Mouse (Mus musculus): ENCODE measurements at regions not wholly inside any gene's neighbourhood (a gene's known extent, or its start where the extent isn't known, plus 50 kb on each side); places are given as distances from the start of the nearest gene placed in this dataset.
A peak's percentile ranks its signal among the peaks of the same experiment; 100 is the strongest.

DNA sequence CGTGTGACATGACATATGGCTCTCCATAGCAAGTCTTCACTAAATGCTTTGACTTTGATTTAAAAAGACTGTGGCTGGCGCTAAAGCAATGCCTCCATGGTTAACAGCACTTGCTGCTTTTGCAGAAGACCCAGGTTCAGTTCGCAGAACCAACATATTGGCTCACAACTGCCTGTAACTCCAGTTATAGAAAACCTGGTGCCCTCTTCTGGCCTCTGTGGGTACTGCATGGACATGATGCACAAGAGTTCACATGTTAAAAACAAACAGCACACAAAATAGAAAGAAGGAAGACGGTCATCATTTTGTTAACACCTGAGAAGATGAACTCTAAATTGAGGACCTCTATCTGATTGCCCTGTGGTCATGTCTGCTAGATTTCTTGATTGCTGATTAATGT is 423.8 kb downstream of the Rwdd3 start:
- no peak for DNase-seq (ENCODE audit: low spot score)

DNA sequence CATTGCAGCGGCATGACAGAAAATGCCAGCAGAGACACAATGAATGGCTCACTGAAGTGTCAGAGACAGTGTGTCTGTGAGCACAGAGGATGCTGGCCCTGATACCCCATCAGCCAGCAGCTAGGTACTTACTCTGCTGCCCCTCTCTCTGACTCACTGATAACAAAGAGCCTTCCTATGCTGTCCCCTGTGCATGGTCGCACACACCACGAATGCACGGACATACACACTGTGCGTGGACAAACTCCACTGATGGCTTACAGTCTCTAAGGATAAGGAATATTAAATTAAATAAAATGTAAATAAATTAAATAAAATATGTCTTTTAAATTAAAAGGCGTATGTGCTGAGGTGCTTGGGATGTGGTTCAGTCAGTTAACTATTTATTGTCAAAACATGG is 438.2 kb downstream of the Rwdd3 start:
- no peak for DNase-seq (ENCODE audit: low spot score)

DNA sequence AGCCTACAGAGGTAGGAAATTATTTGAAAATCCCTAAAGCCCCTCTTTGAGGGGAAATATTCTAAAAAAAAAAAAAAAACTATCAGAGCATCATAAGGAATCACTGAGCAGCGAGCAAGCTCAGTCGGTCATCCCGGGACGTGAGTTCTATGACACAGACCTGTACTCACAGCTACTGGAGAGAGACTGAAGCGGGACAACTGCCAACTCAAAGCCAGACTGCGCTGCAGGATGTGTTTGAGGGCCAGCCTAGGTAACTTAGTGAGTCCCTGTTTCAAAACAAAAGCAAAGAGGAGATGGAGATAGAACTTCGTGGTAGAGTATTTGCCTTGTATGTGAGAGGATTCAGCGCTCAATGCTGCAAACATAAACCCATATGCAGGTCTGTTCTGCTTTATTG is 439.1 kb downstream of the Rwdd3 start:
- DNase-seq (ENCODE audit: low spot score) = no peak

DNA sequence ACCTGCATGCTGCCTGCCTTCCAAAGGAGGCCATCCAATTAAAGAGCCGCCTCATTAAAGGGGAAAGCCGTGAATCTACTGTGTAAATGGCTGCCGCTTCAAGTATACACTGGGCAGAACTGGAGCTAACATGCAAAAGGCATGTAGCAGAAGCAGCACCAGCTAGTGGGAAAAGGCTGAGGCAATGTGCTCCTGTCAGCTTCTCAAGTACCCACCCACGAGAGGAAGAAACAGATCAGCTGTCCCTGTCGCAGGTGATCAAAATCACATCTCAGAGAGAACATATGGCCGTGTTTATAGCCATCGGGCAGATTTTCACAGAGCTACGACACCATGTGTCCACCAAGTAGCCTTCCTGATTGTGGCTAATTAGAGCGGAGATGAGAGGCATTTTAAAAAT is 440.2 kb downstream of the Rwdd3 start:
- DNase-seq (ENCODE audit: low spot score) = no peak

DNA sequence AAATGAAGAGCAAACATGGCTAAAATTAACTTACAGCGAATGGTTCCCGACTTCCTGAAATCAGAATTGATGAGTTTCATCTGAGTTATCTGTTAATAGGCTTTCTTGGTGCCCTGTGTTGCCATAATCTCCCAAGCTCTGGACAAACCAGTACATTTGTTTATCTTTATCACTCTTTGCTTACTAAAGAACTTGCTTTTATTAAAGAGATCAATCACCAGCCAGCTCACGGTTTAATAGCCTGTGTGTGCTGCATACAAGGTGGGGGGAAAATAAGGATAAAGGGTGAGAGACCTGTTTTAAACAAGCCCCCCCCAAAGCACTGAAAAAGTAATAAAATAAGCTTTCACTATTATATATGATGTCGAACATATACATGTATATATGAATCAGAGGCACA is 441.3 kb downstream of the Rwdd3 start:
- no peak for DNase-seq (ENCODE audit: low spot score)

DNA sequence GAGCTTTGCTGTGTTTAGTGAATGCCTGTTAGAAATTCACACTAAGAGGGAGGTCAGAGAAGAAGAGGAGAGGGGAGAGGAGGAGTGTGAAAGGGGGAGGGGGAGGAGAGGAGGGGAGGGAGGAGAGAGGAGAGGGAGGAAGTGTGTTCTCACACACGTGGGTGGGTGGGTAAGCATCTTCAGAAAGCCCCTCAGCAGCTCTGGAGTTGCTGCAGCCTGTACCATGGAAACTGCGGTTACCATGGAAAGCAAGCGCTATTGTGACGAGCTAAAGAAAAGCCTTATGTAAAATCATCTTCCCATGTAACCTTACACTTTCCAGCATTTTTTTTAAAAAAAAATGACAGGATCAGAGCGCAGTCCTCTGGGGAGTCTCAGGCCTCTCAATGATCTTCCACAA is 441.8 kb downstream of the Rwdd3 start:
- peak; percentile 31 for DNase-seq (ENCODE audit: low spot score)

DNA sequence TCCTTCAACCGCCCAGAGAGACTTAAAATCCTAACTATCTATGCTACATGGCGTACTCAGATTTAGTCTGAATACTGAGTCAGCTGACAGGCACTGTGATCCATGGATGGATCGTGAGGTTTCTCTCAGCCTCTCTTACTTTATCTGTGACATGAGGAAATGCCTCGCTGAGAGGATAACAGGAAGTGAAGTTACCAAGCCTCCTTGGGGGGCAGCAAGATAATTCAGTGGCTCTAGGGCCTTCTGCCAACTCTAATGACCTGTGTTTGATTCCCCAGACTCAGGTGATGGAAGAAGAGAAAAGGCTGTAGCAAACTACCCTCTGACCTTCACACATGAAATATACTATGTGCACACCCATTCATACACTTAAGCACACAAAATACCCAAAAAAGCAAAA is 486.3 kb downstream of the Rwdd3 start:
- DNase-seq (ENCODE audit: low spot score) = no peak

DNA sequence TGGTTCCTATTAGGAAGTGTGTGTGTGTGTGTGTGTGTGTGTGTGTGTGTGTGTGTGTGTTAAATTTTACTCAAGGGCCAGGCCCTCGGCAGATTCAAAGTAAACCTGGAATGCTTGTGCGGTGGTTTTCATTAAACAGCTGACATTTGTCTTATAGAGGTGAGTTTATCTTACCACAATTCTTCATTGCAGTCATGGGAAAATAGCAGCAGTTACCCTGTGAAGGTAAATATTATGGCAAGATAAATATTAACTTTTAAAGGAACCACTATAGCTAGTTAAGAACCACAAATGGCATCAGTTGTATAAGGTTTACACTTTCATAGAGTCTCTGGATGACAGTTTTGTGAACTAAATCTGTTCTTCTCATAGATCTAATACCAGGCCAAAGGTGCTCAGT is 495.6 kb downstream of the Rwdd3 start:
- DNase-seq (ENCODE audit: low spot score) = no peak

DNA sequence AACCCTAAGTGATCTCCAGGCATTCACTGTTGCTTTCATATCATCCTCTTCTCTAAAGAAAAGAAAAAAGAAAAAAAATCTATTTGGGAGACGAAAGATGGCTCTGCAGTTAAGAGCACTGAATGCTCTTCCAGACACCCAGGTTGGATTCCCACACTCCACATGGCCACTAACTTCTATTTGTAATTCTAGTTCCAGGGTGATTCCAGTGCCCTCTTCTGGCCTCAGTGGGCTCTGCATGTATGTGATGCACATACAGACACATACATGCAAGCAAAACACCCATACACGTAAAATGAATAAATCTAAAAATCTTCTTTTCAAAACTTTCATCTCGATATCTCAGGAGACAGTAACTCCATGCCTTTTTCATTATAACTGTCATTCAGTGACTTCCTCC is 502.8 kb downstream of the Rwdd3 start:
- no peak for DNase-seq (ENCODE audit: low spot score)

DNA sequence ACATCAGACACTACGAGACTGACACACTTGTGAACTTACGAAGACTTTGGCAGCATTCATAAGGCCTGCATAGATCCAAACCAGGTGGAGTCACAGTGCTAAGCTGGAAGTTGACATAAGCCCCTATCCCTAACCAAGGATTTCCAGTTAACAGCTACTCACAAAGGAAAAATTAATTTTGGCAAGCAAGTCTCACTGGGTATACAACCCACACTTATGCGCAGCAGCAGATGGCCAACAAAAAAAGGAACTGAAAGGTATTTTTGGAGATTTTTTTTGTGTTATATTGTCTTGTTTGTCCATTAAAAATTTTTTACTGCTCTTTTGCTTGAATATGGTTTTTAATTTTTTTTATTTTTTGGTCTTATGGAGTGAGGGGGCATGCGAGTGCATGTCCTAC is 509.0 kb downstream of the Rwdd3 start:
- DNase-seq (ENCODE audit: low spot score) = no peak

DNA sequence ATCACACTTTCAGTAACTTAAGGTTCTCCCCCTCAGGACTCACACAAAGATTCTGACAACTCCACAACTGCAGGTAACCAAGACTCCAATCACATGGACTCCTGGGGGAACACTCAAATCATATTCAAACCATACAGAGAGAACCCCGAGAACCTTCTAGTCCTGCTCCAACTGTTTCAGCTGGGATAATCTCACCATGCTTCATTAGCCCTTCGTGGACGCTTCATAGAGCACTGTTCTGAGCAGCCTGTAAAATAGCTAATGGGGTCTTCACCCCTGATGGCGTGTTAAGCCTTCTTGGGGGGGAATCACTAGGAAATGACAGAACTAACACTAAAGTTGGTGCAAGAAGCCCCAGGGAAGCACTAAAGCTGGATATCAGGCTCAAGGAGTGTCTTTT is 510.7 kb downstream of the Rwdd3 start:
- DNase-seq (ENCODE audit: low spot score) = no peak

DNA sequence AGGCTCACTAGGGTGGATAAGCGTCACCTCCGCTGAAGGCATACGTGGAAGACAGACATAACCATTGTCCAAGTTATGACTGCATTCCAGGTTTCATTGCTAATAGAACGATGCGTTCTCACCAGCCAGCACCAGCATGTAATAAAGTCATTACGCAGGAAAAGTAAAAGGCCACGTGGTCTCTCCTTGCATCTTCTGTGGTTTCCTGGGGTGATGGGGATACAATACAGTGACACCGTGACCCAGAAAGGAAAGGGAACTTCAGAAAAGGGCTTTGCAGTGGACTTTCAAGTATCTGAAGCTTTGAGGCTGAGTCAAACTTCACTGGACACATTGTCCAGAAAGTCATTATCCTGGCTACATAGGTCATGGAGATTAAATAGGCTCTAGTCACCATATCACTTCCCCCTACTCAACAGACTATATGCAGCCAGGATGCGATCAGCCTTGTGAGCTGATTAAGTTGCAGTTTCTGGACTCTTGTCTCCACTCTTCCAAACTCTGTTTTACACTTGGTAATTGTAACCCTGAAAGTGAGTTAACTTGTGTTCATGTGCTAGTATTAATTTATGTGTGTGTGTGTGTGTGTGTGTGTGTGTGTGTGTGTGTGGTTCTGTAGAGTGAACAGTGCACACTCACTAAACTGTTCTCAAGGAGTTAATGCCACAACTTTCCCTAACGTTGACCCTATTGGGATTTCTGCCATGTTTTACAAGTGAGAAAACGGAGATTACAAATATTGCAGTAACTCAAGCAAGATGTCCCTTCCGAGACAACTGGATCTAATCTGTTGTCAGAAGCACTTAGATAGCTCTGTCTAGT is 522.2 kb downstream of the Rwdd3 start:
- DNase-seq (ENCODE audit: low spot score) = no peak

DNA sequence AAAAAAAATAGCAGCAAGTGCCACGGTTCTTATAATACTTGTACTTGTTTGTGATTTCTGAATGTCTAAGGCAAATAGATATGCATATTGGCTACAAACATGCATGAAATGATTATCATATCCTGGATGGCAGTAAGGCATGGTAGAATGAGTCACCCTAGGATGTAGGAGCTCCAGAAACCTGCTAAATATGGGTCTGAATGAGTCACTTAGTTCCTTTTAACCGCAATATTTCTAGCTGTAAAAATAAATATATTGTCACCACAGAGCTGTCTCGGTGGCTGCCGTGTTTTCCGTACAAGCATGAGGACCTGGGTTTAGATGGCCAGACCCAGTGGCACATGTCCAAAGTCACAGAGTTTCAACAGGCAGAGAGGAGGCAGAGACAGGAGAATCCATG is 523.1 kb downstream of the Rwdd3 start:
- no peak for DNase-seq (ENCODE audit: low spot score)

DNA sequence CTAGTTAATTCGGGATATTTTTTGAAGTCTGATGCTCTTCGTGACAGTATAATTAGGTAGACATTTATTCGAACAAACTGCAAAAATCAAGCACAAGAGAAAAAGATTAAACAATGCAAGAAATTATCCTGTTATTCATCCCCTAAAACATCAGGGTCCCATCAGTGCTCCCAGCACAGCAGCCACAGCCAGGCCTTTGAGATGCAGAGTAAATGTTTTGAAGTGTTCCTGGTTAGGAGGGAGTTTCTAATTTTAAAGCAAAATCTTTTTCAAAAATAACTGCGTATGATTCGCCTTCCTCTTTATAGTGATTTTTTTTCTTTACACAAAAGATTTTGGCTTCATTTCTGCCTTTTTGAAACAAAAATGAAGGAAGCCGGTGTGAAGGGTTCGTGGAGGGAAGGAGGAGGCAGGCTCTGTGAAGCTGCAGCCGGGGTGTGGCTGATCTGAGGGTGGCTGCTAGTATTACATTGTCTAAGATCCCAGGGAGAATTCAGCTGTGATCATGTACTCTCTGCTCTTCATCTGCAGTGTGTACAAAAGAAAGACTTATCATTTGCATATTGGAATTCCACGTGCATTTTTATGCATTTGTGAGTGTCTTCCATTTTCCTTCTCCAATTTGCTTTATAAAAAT is 534.7 kb downstream of the Rwdd3 start:
- peak; percentile 13 for DNase-seq (ENCODE audit: low spot score)

DNA sequence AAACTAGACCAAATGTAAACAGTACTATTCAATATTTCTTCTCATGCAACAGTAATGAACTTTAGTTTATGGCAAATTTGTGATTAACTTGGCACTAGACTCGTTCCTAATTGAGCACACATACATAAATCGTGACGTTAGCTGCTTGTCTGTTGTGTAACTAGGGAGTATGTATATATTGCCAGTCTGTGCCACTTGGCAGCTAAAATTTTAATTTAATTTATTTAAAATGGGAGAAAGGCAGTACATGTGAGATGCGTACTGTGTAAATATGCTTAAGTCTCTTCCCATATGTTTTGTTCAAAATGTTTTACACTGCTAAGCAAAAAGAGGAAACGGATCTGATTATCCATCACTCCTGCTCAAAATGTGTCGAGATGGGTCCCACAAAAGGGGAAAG is 553.1 kb downstream of the Rwdd3 start:
- no peak for DNase-seq (ENCODE audit: low spot score)

DNA sequence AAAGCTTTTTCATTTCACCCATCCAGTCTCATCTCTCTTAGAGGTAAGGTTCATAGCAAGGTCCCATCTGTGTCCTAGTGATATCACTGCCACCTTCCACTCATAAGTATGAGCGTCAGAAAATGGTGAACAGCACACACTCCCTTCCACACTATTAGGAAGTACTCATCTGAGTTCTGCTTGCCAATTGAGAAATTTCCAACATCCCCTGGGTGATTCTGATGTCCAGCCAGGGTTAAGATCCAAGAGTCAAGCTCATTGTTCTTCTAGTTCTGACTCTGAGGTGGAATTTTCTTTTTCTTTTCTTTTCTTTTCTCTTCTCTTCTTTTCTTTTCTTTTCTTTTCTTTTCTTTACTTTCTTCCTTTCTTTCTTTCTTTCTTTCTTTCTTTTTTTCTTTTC is 577.3 kb downstream of the Rwdd3 start:
- no peak for DNase-seq (ENCODE audit: low spot score)

DNA sequence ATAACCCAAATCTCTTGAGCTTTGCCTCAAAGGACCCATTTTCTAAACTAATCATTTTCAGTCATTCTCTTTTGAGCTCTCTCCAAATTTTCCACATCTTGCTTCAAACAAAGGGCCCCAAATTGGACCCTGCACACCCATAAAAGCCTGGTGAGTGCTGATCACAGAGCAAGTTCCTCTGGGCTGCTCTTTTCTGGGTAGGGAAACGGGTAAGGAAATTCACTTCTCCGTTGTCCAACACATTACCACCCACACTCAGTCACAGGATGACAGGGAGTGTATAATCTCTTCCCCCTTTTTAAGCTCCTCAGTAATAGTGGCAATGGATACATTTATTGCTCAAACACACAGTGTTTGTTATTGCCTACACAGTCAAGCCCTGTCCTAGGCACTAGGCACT is 580.3 kb downstream of the Rwdd3 start:
- no peak for DNase-seq (ENCODE audit: low spot score)

DNA sequence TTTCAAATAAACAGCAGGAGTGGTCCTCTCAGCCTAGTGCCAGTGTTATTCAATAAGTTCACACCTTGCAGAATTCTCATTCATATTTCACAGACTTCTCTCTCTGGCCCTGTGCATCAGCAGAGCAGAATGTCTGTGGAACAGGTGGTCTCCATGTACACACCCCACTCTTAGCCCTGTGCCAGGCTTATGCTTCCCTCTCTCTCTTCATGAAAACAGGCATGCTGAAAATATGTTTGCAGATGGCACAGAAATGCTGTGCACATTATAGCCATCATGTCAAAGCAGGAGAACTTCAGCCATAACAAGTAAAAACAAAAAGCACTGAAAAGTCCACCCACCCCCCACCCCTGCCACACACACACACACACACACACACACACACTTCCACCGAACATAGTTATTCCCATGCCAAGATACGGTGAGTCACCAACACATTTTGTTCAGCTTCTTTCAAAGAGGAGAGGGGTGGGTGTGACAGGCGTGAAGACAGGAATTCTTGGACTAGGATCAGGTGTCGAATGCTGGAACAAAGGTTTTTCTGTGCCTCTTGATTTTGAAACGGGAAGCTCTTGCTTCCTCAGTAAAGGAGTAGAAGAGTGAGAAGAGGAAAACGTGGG is 600.6 kb downstream of the Rwdd3 start:
- DNase-seq (ENCODE audit: low spot score) = peak; percentile 17

DNA sequence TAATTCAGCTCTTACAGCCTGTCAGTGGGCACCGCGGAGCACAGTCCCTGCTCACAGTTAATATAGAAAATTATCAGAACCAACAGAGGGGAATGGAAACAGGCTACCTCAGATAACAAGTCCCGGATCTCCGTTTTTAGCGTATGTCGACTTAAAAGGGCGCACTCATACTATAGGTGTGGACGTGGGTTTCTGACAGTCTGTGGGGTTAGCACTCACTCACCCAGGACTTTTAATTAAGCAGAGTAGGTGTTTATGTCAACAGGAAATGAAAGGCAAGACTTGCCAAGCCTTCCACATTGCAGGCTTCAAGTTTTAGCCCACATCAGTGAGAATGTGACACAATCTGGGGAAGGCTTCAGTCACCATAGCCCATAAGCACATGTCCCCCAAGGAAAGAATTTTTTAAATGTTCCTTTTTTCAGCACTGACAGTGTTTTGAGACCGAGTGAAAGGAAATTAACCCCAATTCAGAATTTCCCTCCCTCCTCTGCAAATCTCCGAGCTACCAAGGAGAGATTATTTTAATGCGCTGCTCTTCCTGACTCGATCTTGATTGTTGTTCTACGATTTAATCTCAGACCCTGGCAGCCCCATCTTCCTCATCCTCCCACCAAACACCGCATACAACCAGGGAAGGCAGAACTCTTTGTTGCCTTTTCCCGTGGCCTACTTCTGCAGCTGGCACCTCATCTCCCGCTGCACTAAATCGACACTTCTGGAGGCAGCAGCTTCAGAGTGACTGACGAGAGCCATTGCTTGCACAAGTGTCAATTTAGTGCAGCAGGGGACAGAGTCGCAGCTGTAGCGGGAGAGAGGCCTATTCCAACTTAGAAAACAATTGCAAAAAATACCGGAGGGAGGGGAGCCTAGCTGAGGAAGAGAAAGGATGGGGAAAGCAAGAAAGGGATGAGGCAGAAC is 629.7 kb downstream of the Rwdd3 start:
- no peak for DNase-seq (ENCODE audit: low spot score)

DNA sequence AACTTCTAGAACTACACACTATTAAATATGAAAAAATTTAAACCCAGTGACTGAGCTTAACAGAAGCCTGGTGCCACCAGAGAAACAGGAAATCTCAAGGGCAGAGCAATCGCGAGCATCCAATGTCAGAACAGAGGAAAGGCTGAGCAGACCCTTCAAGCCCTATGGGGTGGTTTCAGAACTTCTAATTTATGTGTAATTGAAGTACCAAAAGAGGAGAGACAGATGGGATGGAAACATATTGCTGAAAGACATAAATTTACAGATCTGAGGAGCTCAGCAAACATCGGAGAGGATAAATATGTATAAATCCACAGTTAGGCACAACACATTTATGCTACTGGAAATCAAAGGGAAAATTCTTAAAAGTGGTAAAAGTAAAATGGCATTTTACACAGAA is 637.6 kb downstream of the Rwdd3 start:
- no peak for DNase-seq (ENCODE audit: low spot score)

DNA sequence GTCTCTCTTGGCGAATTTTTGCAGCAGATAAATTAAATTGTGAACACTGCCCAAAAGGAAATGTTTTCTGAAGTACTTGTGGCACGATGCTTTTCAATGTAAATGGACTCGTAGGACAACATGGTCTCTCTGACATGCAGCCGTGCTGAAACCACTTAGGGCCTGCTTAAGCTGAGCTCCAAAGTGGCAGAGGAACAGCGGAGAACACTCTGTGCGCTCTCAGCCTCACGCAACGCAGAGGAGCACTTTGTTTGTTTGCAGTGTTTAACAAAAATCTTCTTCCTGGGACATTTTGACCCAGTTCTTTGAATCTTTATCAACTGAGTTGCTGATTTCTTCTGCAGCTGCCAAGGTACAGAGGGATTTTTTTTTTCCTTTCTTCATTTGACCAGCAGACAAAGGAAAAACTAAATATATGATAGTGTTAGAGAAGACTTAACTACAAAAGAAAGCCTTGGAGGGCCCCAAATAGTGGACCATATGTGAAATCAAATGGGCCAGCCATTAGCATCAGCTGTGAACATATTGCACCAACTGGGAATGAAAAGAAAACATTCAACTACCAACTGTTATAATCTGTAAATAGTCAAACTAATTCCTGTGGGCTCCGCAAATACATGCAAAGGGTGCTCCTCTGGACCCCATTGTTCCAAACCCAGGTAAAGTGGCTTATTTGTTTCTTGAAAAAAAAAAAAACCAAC is 639.5 kb downstream of the Rwdd3 start:
- DNase-seq (ENCODE audit: low spot score) = no peak

DNA sequence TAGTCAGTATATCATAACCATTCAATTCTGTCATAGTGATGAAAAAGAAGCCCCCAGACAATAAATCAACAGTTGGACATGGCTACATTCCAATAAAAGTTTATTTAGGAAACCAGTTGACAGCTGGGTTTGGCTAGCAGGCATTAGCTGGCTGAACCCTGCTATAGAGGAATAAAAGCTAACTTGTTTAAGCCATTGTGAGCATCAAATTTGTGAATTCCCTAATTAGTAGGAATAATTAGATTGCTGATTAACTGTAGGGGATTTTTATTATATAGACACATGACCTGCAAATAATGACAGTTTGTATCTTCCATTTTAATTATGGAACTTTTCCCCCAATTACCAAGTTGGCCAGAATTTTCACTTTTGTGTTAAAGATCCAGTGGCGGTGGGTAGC is 659.8 kb downstream of the Rwdd3 start:
- DNase-seq (ENCODE audit: low spot score) = no peak

Data from left cerebral cortex, adult 11 months (tissue).